Mouse (Mus musculus): ENCODE results near the gene Gale.

Gene Gale

DNA sequence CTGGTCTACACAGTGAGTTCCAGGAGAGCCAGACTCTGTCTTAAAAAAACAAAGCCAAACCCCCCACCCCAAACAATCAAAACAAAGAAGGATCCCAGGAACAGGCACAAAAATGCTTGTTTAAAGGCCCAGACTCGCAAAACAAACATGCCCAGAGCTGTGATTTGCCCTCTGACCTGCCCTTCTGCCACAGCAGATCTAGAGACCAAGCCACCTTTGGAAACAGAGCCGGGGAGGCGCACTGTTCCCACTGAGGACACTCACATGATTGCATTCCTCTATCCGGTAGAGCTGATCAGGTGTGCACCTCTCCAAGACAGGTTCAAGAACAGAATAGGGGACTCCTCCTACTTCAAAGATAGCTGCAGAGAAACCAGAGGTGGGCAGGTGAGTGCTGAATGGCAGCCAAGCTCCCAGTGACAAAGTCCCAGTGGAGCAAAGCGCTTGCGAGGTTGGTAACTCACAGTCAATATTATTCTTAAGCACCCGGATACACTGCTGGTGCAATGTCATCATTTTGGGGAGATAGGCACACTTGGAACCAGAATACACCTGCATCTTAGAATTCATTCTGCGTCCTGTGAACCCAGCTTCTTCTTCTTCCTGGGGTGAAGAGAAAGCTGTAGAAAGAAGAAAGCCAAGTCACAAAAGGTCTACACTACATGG lies 45.4 kb downstream of the Gale start:
- no peak for DNase-seq (ENCODE audit: extremely low read depth, low read depth, low spot score)

DNA sequence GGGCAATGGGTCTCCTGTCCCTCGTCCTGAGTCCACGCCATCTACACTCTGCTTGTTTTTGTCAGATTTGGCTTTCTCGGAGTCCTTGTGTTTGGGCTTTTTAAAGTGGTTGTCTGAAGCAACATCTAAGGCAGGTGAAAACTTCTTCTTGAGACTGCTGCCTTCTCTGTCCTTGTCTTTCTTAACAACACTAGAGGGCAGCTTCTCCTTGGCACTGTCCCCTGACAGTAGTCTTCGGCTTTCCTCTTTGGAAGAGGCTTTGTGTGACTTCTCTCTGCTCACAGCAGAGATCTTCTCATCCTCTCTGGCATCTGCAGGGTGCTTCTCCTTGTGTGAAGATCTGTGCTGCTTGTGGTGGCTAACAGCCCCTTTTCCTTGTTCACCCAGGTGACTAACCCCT lies 47.1 kb downstream of the Gale start:
- DNase-seq (ENCODE audit: extremely low read depth, low read depth, low spot score): no peak

DNA sequence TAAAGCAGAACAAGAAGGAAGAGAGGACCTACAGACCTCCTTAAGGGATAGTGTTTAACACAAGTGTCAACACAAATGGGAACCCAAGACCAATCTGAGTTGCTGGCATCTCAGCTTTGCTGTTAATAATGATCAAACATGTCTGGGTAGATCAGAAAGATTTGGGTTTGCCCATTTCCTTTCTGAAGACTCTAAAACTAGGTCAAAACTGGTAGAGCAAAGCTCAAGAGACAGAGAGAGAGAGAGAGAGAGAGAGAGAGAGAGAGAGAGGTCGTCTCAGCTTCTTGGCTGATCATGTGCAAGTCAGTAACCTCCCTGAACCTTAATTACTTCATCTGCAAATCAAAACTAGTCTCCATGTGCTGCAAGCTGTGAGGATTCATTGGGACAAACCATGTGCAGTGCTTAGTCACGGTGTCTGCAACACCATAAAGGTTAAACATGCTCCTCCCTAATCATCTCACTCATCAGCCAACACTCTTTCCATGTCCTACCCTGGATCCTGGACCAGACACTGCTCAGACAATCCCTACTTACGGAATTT lies 52.6 kb downstream of the Gale start:
- DNase-seq (ENCODE audit: extremely low read depth, low read depth, low spot score): no peak

Measured in fat pad, adult 2 months (tissue).